Mouse (Mus musculus) stomach, embryonic 15.5 days (tissue): ENCODE results near the gene Rgs9. TPM values are rescaled to one million over a fixed set of nuclear protein-coding genes. Genes with fewer than 3 reads are reported as not detected.

Experiments
- ATAC-seq: fragments of 200-750 bp; cut with Nextera tagmentation; 2 replicates; pipeline ENCODE4 v1.8.0; 2017; ENCODE audit warnings: low read depth, moderate number of reproducible peaks, moderate TSS enrichment; ENCODE audit not compliant: insufficient read depth, low FRiP score
- H3K27ac ChIP-seq: fragments of 300-500 bp; sonication (generic); 2 replicates; pipeline ENCODE4 v1.5.1; 2015; ENCODE audit warnings: mild to moderate bottlenecking, inconsistent platforms
- H3K27me3 ChIP-seq: fragments of 300-500 bp; sonication (generic); replicated peaks from 2 replicates; pipeline ENCODE4 v1.6.1; 2015; ENCODE audit warnings: inconsistent platforms
- H3K36me3 ChIP-seq: fragments of 300-500 bp; sonication (generic); 2 replicates; pipeline ENCODE4 v1.6.1; 2015; ENCODE audit warnings: inconsistent platforms
- H3K4me1 ChIP-seq: fragments of 300-500 bp; sonication (generic); 2 replicates; pipeline ENCODE4 v1.6.1; 2015; ENCODE audit warnings: inconsistent platforms
- H3K4me2 ChIP-seq: fragments of 300-500 bp; sonication (generic); 2 replicates; pipeline ENCODE4 v1.6.1; 2015; ENCODE audit warnings: mild to moderate bottlenecking, inconsistent platforms
- H3K4me3 ChIP-seq: fragments of 300-500 bp; sonication (generic); replicated peaks from 2 replicates; pipeline ENCODE4 v1.5.1; 2015; ENCODE audit warnings: inconsistent platforms
- H3K9ac ChIP-seq: fragments of 300-500 bp; sonication (generic); 2 replicates; pipeline ENCODE4 v1.6.1; 2015; ENCODE audit warnings: inconsistent platforms
- H3K9me3 ChIP-seq: fragments of 300-500 bp; sonication (generic); 2 replicates; pipeline ENCODE4 v1.6.1; 2016; ENCODE audit warnings: inconsistent platforms
- WGBS: fragments of 180-500 bp; shearing (Covaris S2); methylation state at CpG from one replicate; pipeline ENCODE4 v1.1.7; 2015; 5-methylcytosine and 5-hydroxymethylcytosine counted together
- polyA plus RNA-seq: library from polyadenylated mRNA; unstranded; fragments of >200 nt; fragmentation: Nextera tagmentation; extraction: Ambion mirVana; gene quantifications from 2 replicates; pipeline ENCODE4 v1.2.1, GENCODE M21; 2015

Rgs9 gene
- polyA plus RNA-seq, 1 experiment from 2014 or later, result 2.3 TPM

DNA sequence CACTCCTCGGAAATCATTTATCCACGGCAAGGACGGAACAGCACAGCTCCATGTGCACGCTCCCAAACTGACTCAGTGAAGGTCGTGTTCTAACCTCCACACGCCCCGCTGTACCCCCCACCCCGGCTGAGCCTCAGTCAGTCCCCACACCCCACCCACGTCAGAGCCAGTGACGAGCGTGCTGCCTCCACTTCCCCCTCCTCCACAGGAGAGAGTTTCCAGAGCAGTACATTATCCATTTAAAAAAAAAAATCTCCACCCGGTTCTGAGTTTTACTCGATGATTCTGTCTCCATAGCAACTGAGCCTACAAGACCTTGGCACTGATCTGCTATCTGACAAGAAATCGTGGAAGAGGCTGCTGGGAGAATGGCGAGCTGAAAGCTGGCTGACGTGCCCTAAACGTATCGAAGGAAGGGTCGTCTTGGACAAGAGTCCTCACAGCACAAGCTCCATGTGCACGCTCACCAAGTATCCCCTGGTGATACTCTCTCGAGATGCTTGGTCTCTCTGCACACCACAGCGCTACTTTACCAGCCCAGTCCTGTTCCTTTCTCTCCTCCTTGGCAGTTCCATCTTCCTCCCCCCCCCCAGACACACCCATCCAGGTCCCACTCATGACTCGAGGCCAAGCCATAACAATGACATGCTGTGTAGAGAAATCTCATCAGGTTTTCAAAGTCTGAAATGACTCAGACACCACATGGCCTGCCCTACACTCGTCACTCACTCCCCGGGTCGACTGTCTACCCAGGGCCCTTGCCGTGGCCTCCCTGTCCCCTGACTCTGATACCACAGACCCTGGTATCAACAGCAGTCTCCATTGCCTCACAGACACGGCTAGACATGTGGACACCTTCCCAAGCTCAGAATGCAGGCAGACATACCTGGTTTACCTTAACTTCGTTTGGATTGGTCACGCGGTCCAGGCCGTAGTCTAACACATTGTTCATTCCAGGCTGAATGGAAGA, 38.7 kb downstream of the Rgs9 start:
- no peaks in the 10 kb centered on the region for H3K27me3 ChIP-seq
- no peaks in the 10 kb centered on the region for H3K36me3 ChIP-seq
- H3K9me3 ChIP-seq, result no peaks in the 10 kb centered on the region
- no peak overlapping the region for H3K4me3 ChIP-seq
- peak; percentile 18; the same call in 1 of the 2 replicates for ATAC-seq
- H3K27ac ChIP-seq, result no peak overlapping the region
- H3K4me1 ChIP-seq, result peaks cover 4% of the 10 kb centered on the region; the same call in 1 of the 2 replicates
- no peak overlapping the region for H3K9ac ChIP-seq
- WGBS, result 80% methylated on average over 32 of the region's 32 CpGs
- no peak overlapping the region for H3K4me2 ChIP-seq

GRCm38 (mm10) chr11:109257824-109258223, 40.1 kb downstream of the Rgs9 start:
- no peak overlapping the region for H3K4me3 ChIP-seq
- whole genome bisulfite sequencing, result 86% methylated on average over 2 of the region's 2 CpGs
- no peaks in the 10 kb centered on the region for H3K36me3 ChIP-seq
- peaks cover 4% of the 10 kb centered on the region; the same call in 1 of the 2 replicates for H3K4me1 ChIP-seq
- H3K4me2 ChIP-seq, result no peak overlapping the region
- ATAC-seq, result no peak
- no peaks in the 10 kb centered on the region for H3K9me3 ChIP-seq
- H3K9ac ChIP-seq, result no peak overlapping the region
- H3K27me3 ChIP-seq, result no peaks in the 10 kb centered on the region
- H3K27ac ChIP-seq, result no peak overlapping the region

- Histone ChIP-seq H3K9me3 (no peaks in the 10 kb centered on the region), H3K27me3 (no peaks in the 10 kb centered on the region), H3K36me3 (no peaks in the 10 kb centered on the region), H3K4me3 (no peak overlapping the region), H3K9ac (no peak overlapping the region), H3K4me2 (no peak overlapping the region), H3K27ac (no peak overlapping the region), H3K4me1 (peaks cover 4% of the 10 kb centered on the region; the same call in 1 of the 2 replicates)
- 28% methylated on average over 4 of the region's 4 CpGs for WGBS
- ATAC-seq, result peak; percentile 58
Measured at GRCm38 (mm10) chr11:109255022-109255421, 42.9 kb downstream of the Rgs9 start.

GRCm38 (mm10) chr11:109252483-109252882, 45.4 kb downstream of the Rgs9 start:
- Histone ChIP-seq H3K27me3 (no peaks in the 10 kb centered on the region), H3K4me3 (no peak overlapping the region), H3K9ac (no peak overlapping the region), H3K4me1 (peaks cover 4% of the 10 kb centered on the region; the same call in 1 of the 2 replicates), H3K9me3 (no peaks in the 10 kb centered on the region), H3K36me3 (no peaks in the 10 kb centered on the region), H3K27ac (no peak overlapping the region), H3K4me2 (no peak overlapping the region)
- 66% methylated on average over 5 of the region's 5 CpGs for WGBS
- no peak for ATAC-seq

GRCm38 (mm10) chr11:109250566-109250965, 47.4 kb downstream of the Rgs9 start:
- Histone ChIP-seq H3K9me3 (no peaks in the 10 kb centered on the region), H3K36me3 (no peaks in the 10 kb centered on the region), H3K27me3 (no peaks in the 10 kb centered on the region), H3K4me1 (peaks cover 4% of the 10 kb centered on the region; the same call in 1 of the 2 replicates), H3K9ac (no peak overlapping the region), H3K27ac (no peak overlapping the region), H3K4me2 (no peak overlapping the region), H3K4me3 (no peak overlapping the region)
- 91% methylated on average over 4 of the region's 4 CpGs for WGBS
- no peak for ATAC-seq

GRCm38 (mm10) chr11:109246920-109247319, 51.0 kb downstream of the Rgs9 start:
- H3K9ac ChIP-seq, result no peak overlapping the region
- H3K27ac ChIP-seq, result no peak overlapping the region
- H3K9me3 ChIP-seq, result no peaks in the 10 kb centered on the region
- H3K27me3 ChIP-seq, result no peaks in the 10 kb centered on the region
- no peak overlapping the region for H3K4me3 ChIP-seq
- no peaks in the 10 kb centered on the region for H3K4me1 ChIP-seq
- no peak overlapping the region for H3K4me2 ChIP-seq
- H3K36me3 ChIP-seq, result no peaks in the 10 kb centered on the region
- 36% methylated on average over 3 of the region's 3 CpGs for WGBS
- ATAC-seq, result no peak

DNA sequence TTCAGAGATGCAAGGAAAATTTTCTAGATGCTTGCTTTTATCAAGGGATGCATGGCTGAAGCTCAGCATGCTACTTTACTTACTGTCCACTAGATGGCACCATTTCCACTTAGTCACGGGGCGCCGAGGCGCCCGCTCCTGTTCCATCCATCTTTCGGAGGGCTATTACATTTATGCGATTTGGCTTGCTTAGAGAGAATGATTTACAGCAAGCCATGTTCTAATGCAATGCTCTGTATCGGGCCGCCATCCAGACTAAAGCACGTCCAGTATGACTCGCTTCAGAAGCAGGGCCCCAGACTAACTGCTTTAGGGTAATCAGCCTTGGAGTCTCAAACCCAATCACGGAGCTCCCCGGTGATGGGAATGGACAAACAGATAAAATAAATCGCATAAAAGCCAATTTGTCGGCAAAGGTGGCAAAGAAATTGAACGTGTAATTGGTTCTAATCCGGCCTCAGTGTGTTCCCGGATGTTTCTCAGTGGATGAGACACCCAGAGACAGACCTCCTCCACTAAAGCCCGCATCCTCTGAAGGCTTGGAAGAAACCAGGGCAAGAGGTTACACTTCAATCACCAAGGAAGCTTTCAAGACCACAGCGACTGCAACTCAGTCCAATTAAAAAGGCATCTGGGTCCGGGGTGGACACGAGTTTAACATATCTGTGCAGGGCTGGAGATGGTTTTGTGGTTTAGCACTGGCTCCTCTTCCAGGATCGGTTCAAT, 53.1 kb downstream of the Rgs9 start:
- Histone ChIP-seq H3K27me3 (no peaks in the 10 kb centered on the region), H3K4me3 (no peak overlapping the region), H3K9me3 (no peaks in the 10 kb centered on the region), H3K36me3 (no peaks in the 10 kb centered on the region), H3K4me2 (peak overlapping the region; percentile 37; the same call in 1 of the 2 replicates), H3K4me1 (no peaks in the 10 kb centered on the region), H3K27ac (no peak overlapping the region), H3K9ac (no peak overlapping the region)
- 24% methylated on average over 23 of the region's 23 CpGs for WGBS
- peak; percentile 66 for ATAC-seq

DNA sequence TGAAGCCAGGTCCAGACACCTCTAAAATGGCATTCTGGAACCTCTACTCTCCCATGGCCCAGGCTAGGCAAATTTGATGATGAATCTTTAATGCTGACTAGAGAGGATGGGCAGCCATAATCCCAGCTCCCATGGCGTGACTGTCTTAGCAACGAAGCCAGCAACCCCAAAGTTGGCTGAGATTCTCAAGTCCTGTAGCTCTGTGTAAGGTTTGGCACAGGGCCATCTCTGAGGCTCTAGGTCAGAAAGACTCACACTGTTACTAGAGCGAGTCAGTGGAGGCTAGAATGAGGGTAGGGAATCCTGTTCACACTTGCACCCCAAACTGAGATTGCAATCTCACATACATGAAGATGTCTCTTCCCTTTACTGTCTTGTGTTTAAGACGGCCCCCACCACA, 57.8 kb downstream of the Rgs9 start:
- no peak overlapping the region for H3K4me3 ChIP-seq
- no peak overlapping the region for H3K4me2 ChIP-seq
- WGBS, result 53% methylated on average over 4 of the region's 4 CpGs
- ATAC-seq, result no peak
- no peaks in the 10 kb centered on the region for H3K4me1 ChIP-seq
- no peak overlapping the region for H3K27ac ChIP-seq
- H3K9ac ChIP-seq, result no peak overlapping the region
- H3K27me3 ChIP-seq, result no peaks in the 10 kb centered on the region
- no peaks in the 10 kb centered on the region for H3K9me3 ChIP-seq
- H3K36me3 ChIP-seq, result no peaks in the 10 kb centered on the region

DNA sequence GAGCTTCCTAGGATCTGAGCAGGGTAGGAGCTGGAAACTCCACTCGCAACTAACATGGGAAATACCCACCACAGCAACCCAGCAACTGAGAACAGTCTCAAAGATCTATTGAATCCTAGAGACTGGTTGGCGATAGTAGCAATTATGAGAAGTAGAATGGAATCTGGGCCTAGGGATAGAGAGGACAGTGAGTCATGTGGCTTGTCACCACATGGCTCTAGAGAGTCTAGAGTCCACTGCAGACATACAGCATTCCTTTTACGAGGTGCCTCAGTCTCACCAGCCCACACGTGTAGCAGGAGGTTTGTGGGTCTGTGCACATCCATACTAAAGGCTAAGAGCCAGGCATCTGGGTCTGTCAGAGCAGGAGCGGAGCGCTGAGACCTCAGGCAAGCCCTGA, 59.3 kb downstream of the Rgs9 start:
- 85% methylated on average over 6 of the region's 6 CpGs for WGBS
- H3K4me1 ChIP-seq, result no peaks in the 10 kb centered on the region
- no peak overlapping the region for H3K27ac ChIP-seq
- no peak for ATAC-seq
- H3K36me3 ChIP-seq, result no peaks in the 10 kb centered on the region
- H3K27me3 ChIP-seq, result no peaks in the 10 kb centered on the region
- no peak overlapping the region for H3K4me2 ChIP-seq
- H3K4me3 ChIP-seq, result no peak overlapping the region
- H3K9ac ChIP-seq, result no peak overlapping the region
- H3K9me3 ChIP-seq, result no peaks in the 10 kb centered on the region

DNA sequence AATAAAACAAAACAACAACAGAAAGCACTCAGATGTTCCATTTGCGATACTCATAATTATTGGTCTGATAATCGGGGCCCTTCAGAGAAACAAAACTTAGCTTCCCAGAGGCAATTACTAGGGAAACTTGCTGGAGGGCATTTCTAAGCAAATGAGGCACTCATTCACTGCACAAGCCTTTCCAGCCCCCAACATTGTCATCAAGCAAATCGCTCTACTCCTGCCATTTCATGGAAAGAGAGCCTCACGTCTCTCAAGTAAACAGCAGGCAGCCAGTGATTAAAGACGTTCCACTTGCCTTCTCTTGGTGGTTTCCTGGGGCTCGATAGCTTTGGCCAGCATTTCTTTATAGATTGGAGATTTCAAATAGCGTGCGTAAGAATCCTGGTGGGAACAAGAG, 60.1 kb downstream of the Rgs9 start:
- WGBS, result 59% methylated on average over 8 of the region's 8 CpGs
- Histone ChIP-seq H3K36me3 (no peaks in the 10 kb centered on the region), H3K27me3 (no peaks in the 10 kb centered on the region), H3K4me2 (no peak overlapping the region), H3K27ac (no peak overlapping the region), H3K4me1 (no peaks in the 10 kb centered on the region), H3K9ac (no peak overlapping the region), H3K9me3 (no peaks in the 10 kb centered on the region), H3K4me3 (no peak overlapping the region)
- no peak for ATAC-seq

- 63% methylated on average over 3 of the region's 3 CpGs for WGBS
- Histone ChIP-seq H3K9me3 (no peaks in the 10 kb centered on the region), H3K4me2 (no peak overlapping the region), H3K27ac (no peak overlapping the region), H3K36me3 (no peaks in the 10 kb centered on the region), H3K4me1 (no peaks in the 10 kb centered on the region), H3K9ac (no peak overlapping the region), H3K27me3 (no peaks in the 10 kb centered on the region), H3K4me3 (no peak overlapping the region)
- no peak for ATAC-seq
Measured at GRCm38 (mm10) chr11:109233627-109234026, 64.3 kb downstream of the Rgs9 start.

DNA sequence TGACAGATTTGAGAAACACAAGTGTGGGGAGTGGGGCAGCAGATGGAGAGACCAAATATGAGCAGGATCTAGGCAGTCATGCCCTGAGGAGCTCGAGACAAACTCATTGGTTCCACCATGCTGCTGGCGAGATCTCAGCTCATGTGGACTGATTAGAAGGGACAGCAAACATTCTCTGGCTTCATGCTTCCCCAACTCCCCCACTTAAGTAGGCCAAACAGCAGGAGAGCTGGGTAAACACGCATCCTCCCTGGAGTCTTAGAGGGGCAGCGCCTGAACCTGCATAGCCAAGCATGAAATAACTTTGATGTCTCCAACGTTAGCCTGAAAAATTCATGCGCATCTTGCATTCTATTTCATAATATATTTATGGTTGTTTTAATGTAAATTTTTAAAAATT, 65.1 kb downstream of the Rgs9 start:
- no peak for ATAC-seq
- Histone ChIP-seq H3K27ac (no peak overlapping the region), H3K9me3 (no peaks in the 10 kb centered on the region), H3K27me3 (no peaks in the 10 kb centered on the region), H3K4me1 (no peaks in the 10 kb centered on the region), H3K4me2 (no peak overlapping the region), H3K36me3 (no peaks in the 10 kb centered on the region), H3K4me3 (no peak overlapping the region), H3K9ac (no peak overlapping the region)
- WGBS, result 73% methylated on average over 6 of the region's 6 CpGs
